Mouse (Mus musculus) gastrocnemius, postnatal 4 days (tissue): Measurements from ENCODE around the gene Serpinb6b. TPM values are rescaled to one million over a fixed set of nuclear protein-coding genes. Genes with fewer than 3 reads are reported as not detected.

Experiments
- DNase-seq, 2 experiments: peaks; one replicate each; pipeline ENCODE4 v3.0.0; 2021 to 2022; ENCODE audit warnings: low spot score in 2 of 2, mixed read lengths in 2 of 2
- total RNA-seq, 2 experiments: library from RNA; stranded (reverse); gene quantifications; 2 replicates each; pipeline ENCODE4 v1.2.3; 2021

Gene Serpinb6b
- total RNA-seq, 2 experiments from 2014 or later, result 2.1 to 2.4 TPM

GRCm38 (mm10) chr13:32974268-32974667 is 9.3 kb downstream of the Serpinb6b start:
- DNase-seq, result no peak

GRCm38 (mm10) chr13:32974889-32975460 is 10.0 kb downstream of the Serpinb6b start:
- no peak for DNase-seq

- no peak for DNase-seq
Measured at GRCm38 (mm10) chr13:32975710-32976109, 10.7 kb downstream of the Serpinb6b start.

GRCm38 (mm10) chr13:32982556-32983042 is 17.6 kb downstream of the Serpinb6b start:
- DNase-seq, result no peak

- no peak for DNase-seq
Measured at GRCm38 (mm10) chr13:32986256-32986655, 21.2 kb downstream of the Serpinb6b start.

- no peak for DNase-seq
Measured at GRCm38 (mm10) chr13:32993152-32993893, 28.3 kb downstream of the Serpinb6b start.

- no peak for DNase-seq
Measured at GRCm38 (mm10) chr13:32993894-32994242, 28.9 kb downstream of the Serpinb6b start.

- no peak for DNase-seq
Measured at GRCm38 (mm10) chr13:32995051-32995450, 30.0 kb downstream of the Serpinb6b start.

- no peak for DNase-seq
Measured at GRCm38 (mm10) chr13:33001341-33001740, 36.3 kb downstream of the Serpinb6b start.

GRCm38 (mm10) chr13:33002950-33003349 is 37.9 kb downstream of the Serpinb6b start, which contains the start of gene Serpinb9:
TSS of gene Serpinb9 (plus strand) at chr13:33003250.
- no peak for DNase-seq

- DNase-seq, result no peak
Measured at GRCm38 (mm10) chr13:33003523-33004413, 38.8 kb downstream of the Serpinb6b start.

GRCm38 (mm10) chr13:33004414-33005105 is 39.6 kb downstream of the Serpinb6b start:
- peak; percentile 54 to 79 for DNase-seq

GRCm38 (mm10) chr13:33005501-33006075 is 40.6 kb downstream of the Serpinb6b start:
- DNase-seq, result no peak

GRCm38 (mm10) chr13:33006555-33006954 is 41.5 kb downstream of the Serpinb6b start:
- DNase-seq, result no peak

GRCm38 (mm10) chr13:33012395-33012794 is 47.4 kb downstream of the Serpinb6b start:
- DNase-seq, result no peak

- no peak for DNase-seq
Measured at GRCm38 (mm10) chr13:33013271-33013670, 48.3 kb downstream of the Serpinb6b start.

- DNase-seq, result no peak
Measured at GRCm38 (mm10) chr13:33022371-33022770, 57.4 kb downstream of the Serpinb6b start.

- no peak for DNase-seq
Measured at GRCm38 (mm10) chr13:33026427-33027057, 61.5 kb downstream of the Serpinb6b start.

- DNase-seq, result no peak
Measured at GRCm38 (mm10) chr13:33027244-33027643, 62.2 kb downstream of the Serpinb6b start, which contains the start of gene Serpinb9b. TSS of gene Serpinb9b (plus strand) at chr13:33027416.

GRCm38 (mm10) chr13:33028146-33028545 is 63.1 kb downstream of the Serpinb6b start:
- no peak for DNase-seq
